Mouse (Mus musculus) cerebellum, adult 2 months (tissue): ENCODE measurements at regions not wholly inside any gene's neighbourhood (a gene's known extent, or its start where the extent isn't known, plus 50 kb on each side); places are given as distances from the start of the nearest gene placed in this dataset.

Experiments used
- CTCF ChIP-seq: fragments of 200-500 bp; IDR thresholded peaks from 2 replicates; pipeline ENCODE4 v1.5.1; 2011; ENCODE audit warnings: low read depth, mild to moderate bottlenecking, control low read depth, low read length, moderate library complexity, borderline replicate concordance; ENCODE audit not compliant: insufficient read depth
- POLR2A ChIP-seq: fragments of 200-500 bp; IDR thresholded peaks from 2 replicates; pipeline ENCODE4 v1.6.1; 2011; ENCODE audit warnings: low read length, control low read depth, borderline replicate concordance; ENCODE audit not compliant: insufficient read depth

DNA sequence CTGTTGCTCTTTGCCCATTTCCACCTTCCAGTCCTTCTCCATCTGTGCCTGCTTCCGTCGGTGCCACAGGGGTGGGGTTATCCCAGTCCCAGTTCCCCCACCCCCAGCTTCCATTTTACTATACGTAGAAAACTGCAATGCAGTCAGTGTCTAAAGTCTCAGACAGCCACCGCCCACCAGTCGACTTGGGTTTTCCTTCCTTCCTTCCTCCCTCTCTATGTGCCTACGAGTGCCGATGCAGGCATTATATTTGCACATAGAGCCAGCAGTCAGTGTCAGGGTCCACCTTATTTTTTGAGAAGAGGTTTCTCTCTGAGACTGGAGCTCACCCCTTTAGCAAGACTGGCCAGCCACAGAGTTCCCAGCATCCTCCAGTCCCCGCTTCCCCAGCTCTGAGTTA lies 218.3 kb upstream of the Amigo2 start:
- no peak for TF ChIP-seq CTCF
- TF ChIP-seq POLR2A: no peak
